Mouse (Mus musculus) liver, postnatal 0 days (tissue): ENCODE results near the gene Smo.

Experiments
- CTCF ChIP-seq: sonication (generic); IDR thresholded peaks from 2 replicates; pipeline ENCODE4 v1.5.1; 2016; ENCODE audit warnings: antibody characterized with exemption, low read depth
- EP300 ChIP-seq: IDR thresholded peaks from 2 replicates; pipeline ENCODE4 v1.6.1; 2016; ENCODE audit warnings: antibody characterized with exemption, low read depth, mild to moderate bottlenecking

DNA sequence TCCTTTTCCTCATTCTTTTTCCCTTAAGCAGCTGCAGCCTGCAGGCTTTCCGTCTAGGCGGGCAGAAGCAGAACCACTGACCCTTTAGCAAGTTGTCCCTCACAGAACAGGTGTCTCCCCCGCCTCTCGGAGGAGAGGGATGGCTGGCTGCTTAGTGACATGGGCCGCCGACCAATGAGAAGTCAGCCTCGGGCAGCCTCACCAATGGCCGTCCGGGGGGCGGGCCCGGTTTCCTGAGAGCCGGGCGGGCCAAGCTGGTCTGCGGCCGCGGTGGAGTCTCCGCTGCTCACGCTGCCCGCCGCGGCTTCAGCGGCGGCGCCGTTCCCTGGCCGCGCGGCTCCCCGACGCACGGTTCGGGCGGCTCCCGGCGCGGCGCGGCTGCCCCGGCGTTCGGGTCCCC is 41.4 kb upstream of the Smo start, which contains the start of gene Tspan33:
- no peak for TF ChIP-seq CTCF
- no peak for TF ChIP-seq EP300
